ENCODE assay signal across 10 mouse cellular contexts in the genomic region with DNA sequence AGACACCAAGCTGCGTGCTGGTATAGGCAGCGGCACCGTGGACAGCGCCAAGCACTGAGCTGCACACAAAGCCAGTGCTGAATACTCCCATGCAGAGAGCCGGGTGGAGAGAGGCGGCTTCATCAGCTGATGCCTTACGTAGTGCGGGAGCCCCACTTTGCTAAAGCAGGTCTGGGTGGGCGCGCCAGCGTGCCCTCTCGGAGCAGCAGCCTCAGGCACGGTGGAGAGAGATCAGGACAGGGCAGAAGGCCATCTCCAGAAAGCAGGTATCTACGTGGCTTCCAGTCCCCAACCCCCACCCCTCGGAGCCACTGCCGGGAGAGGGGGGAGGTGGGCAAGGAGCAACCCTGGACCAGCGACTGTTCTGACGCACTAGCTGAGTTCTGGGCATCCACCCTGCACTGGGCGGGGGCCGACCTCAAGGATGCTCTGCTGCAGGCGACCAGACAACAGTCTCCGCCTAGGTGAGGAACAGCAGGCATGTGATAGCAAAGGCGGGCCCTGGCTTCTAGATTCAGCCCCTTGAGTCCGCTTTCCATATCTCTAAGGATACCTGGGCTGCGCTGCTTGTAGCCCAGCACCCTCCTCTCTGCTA. TPM values are rescaled to one million over a fixed set of nuclear protein-coding genes. Genes with fewer than 3 reads are reported as not detected.
DNase-seq lines count a peak whose midpoint lies in the region; ATAC-seq and TF ChIP-seq lines count a peak whose summit lies in the region.
"Had no signal": no experiment of that assay in that cellular context is flagged by ENCODE, and none has a peak within 500 bp of the region (broad histone marks: within the 10 kb centered on the region; RNA-seq: fewer than 3 reads in every experiment).

Htr5a (plus strand) TSS at position 449 of the 595 bp plus-strand sequence.

- DNase-seq in intestine, embryonic 14.5 days (ENCODE audit: low spot score), result peak; percentile 66
- peak; percentile 57 to 58 for DNase-seq in cerebellum, postnatal 10 days
- DNase-seq in frontal cortex, postnatal 10 days (ENCODE audit: low spot score in 2 of 2), result peak; percentile 29 to 40
- peak; percentile 71 to 77 for DNase-seq in kidney, postnatal 4 days
- peak; percentile 87 for DNase-seq in midbrain, embryonic 11.5 days (ENCODE audit: low spot score, missing footprints)
- peak; percentile 50 for DNase-seq in testis, postnatal 10 days (ENCODE audit: low spot score)
- no peak for DNase-seq in spleen, adult 12 weeks (ENCODE audit: low spot score)

- peak; percentile 36; the same call in 1 of the 2 replicates for ATAC-seq in intestine, embryonic 14.5 days (replicated peaks; ENCODE audit: low FRiP score, low TSS enrichment, low read depth)
- ATAC-seq in intestine, postnatal 0 days, result no peak; the same call in 1 of the 2 replicates
- ATAC-seq in midbrain, embryonic 11.5 days (ENCODE audit: low FRiP score), result peak; percentile 75

- no peak for TF ChIP-seq CTCF in intestine, postnatal 0 days (IDR thresholded peaks at IDR 0.05; ENCODE audit: low read depth)

- 0 out of 2 replicates have a peak within 1 kb of the TSS, but pooled peaks have one; percentile 11 for H3K4me3 ChIP-seq in intestine, embryonic 14.5 days (ENCODE audit: low read depth, low read length)
- no peak within 1 kb of the TSS for H3K4me3 ChIP-seq in intestine, postnatal 0 days (ENCODE audit: low read depth, low read length)
- peak within 1 kb of the TSS; percentile 29; the same call in 1 of the 2 replicates for H3K4me3 ChIP-seq in midbrain, embryonic 11.5 days (ENCODE audit: low read depth, low read length)

- peak within 1 kb of the TSS; percentile 36; the same call in 1 of the 2 replicates for H3K4me2 ChIP-seq in intestine, embryonic 14.5 days (ENCODE audit: low read length)
- no peak within 1 kb of the TSS for H3K4me2 ChIP-seq in intestine, postnatal 0 days (replicated peaks; ENCODE audit: low read depth)
- H3K4me2 ChIP-seq in midbrain, embryonic 11.5 days, result peak within 1 kb of the TSS; percentile 53

- peaks cover 22% of the 10 kb centered on the region; the same call in 1 of the 2 replicates for H3K27me3 ChIP-seq in intestine, embryonic 14.5 days (replicated peaks; ENCODE audit: control insufficient read depth, insufficient read depth, low read length)
- H3K27me3 ChIP-seq in intestine, postnatal 0 days (replicated peaks; ENCODE audit: control insufficient read depth, insufficient read depth, low read length), result peaks cover 12% of the 10 kb centered on the region
- H3K27me3 ChIP-seq in midbrain, embryonic 11.5 days (ENCODE audit: control insufficient read depth, insufficient read depth, low read length), result peaks cover 5% of the 10 kb centered on the region; the same call in 1 of the 2 replicates

- no peaks in the 10 kb centered on the region for H3K9me3 ChIP-seq in intestine, embryonic 14.5 days (ENCODE audit: control insufficient read depth, low read length)
- H3K9me3 ChIP-seq in intestine, postnatal 0 days (ENCODE audit: control insufficient read depth), result no peaks in the 10 kb centered on the region
- H3K9me3 ChIP-seq in midbrain, embryonic 11.5 days (ENCODE audit: control insufficient read depth, low read length), result no peaks in the 10 kb centered on the region
- H3K9me3 ChIP-seq: G1E had no signal

- H3K4me1 ChIP-seq in intestine, embryonic 14.5 days (replicated peaks; ENCODE audit: control insufficient read depth, insufficient read depth, low read length), result no peaks in the 10 kb centered on the region
- H3K4me1 ChIP-seq in intestine, postnatal 0 days (replicated peaks; ENCODE audit: control insufficient read depth, insufficient read depth, low read length), result no peaks in the 10 kb centered on the region
- no peaks in the 10 kb centered on the region for H3K4me1 ChIP-seq in midbrain, embryonic 11.5 days (ENCODE audit: control insufficient read depth, insufficient read depth, low read length)

- no peak within 1 kb of the TSS for H3K9ac ChIP-seq in intestine, embryonic 14.5 days (ENCODE audit: low read length)
- no peak within 1 kb of the TSS for H3K9ac ChIP-seq in intestine, postnatal 0 days (ENCODE audit: low read depth, low read length)
- peak within 1 kb of the TSS; percentile 39 for H3K9ac ChIP-seq in midbrain, embryonic 11.5 days (ENCODE audit: low read length)

- H3K27ac ChIP-seq in intestine, embryonic 14.5 days (ENCODE audit: low read depth), result no peak within 1 kb of the TSS
- no peak within 1 kb of the TSS for H3K27ac ChIP-seq in intestine, postnatal 0 days (ENCODE audit: low read depth, low read length)
- no peak within 1 kb of the TSS for H3K27ac ChIP-seq in midbrain, embryonic 11.5 days (ENCODE audit: low read depth, low read length)

- no peaks in the 10 kb centered on the region for H3K36me3 ChIP-seq in intestine, embryonic 14.5 days (ENCODE audit: control insufficient read depth, insufficient read depth, low read length)
- H3K36me3 ChIP-seq in intestine, postnatal 0 days (ENCODE audit: control insufficient read depth, insufficient read depth), result no peaks in the 10 kb centered on the region
- no peaks in the 10 kb centered on the region for H3K36me3 ChIP-seq in midbrain, embryonic 11.5 days (ENCODE audit: control insufficient read depth, insufficient read depth, low read length)
- H3K36me3 ChIP-seq: G1E had no signal

- 3% methylated on average over 25 of the region's 25 CpGs for WGBS in intestine, embryonic 14.5 days
- WGBS in intestine, postnatal 0 days, result 3% methylated on average over 25 of the region's 25 CpGs
- WGBS in midbrain, embryonic 11.5 days, result 5% methylated on average over 25 of the region's 25 CpGs

RNA-seq across cellular contexts. Expression of gene Htr5a, which starts in this region (rescaled TPM):
- polyA plus RNA-seq in intestine, embryonic 14.5 days (2014; fragmentation: Nextera tagmentation; extraction: Ambion mirVana), result 0.07 TPM in 1 of 2 replicates, not detected in the other
- polyA plus RNA-seq in intestine, postnatal 0 days (2015; fragmentation: Nextera tagmentation; extraction: Ambion mirVana), result not detected in 2 replicates
- polyA plus RNA-seq in midbrain, embryonic 11.5 days (2014; fragmentation: Nextera tagmentation; extraction: Ambion mirVana), result 0.04 TPM in 1 of 2 replicates, not detected in the other
- polyA plus RNA-seq: G1E; liver, adult 2 months had no signal

Comparison
In these comparisons a context has a peak if more than half of its experiments do, and no peak if none do; other contexts are left out.
1. Peak in DNase-seq, ATAC-seq, H3K4me3 ChIP-seq and H3K4me2 ChIP-seq in intestine, embryonic 14.5 days; RNA of the gene not detected or under 1 TPM.
2. Peak in DNase-seq, ATAC-seq, H3K4me3 ChIP-seq, H3K9ac ChIP-seq and H3K4me2 ChIP-seq in midbrain, embryonic 11.5 days; RNA of the gene not detected or under 1 TPM.